Mouse (Mus musculus) lung, embryonic 14.5 days (tissue): ENCODE data around the gene Lcn9. TPM values are rescaled to one million over a fixed set of nuclear protein-coding genes. Genes with fewer than 3 reads are reported as not detected.
"Not testable (repeated sequence)": the region's sequence is repeated elsewhere in the genome, so short reads cannot be mapped to it uniquely, and the experiment has no call there.

Source experiments
- ATAC-seq: fragments of 200-750 bp; cut with Nextera tagmentation; 2 replicates; pipeline ENCODE4 v1.8.0; 2017; ENCODE audit warnings: mild to moderate bottlenecking, moderate TSS enrichment, moderate library complexity; ENCODE audit not compliant: insufficient read depth
- DNase-seq: peaks from one replicate; pipeline ENCODE4 v3.0.0-alpha.2; 2015
- H3K27ac ChIP-seq: fragments of 300-500 bp; sonication (generic); 2 replicates; pipeline ENCODE4 v1.5.1; 2014; ENCODE audit warnings: low read depth, mild to moderate bottlenecking, moderate library complexity
- H3K27me3 ChIP-seq: fragments of 300-500 bp; sonication (generic); 2 replicates; pipeline ENCODE4 v1.6.1; 2014; ENCODE audit warnings: low read length, control low read depth; ENCODE audit not compliant: insufficient read depth
- H3K36me3 ChIP-seq: fragments of 300-500 bp; sonication (generic); 2 replicates; pipeline ENCODE4 v1.6.1; 2014; ENCODE audit warnings: control low read depth; ENCODE audit not compliant: insufficient read depth
- H3K4me1 ChIP-seq: fragments of 300-500 bp; sonication (generic); 2 replicates; pipeline ENCODE4 v1.6.1; 2014; ENCODE audit warnings: antibody characterized with exemption, control low read depth; ENCODE audit not compliant: insufficient read depth
- H3K4me2 ChIP-seq: fragments of 300-500 bp; sonication (generic); 2 replicates; pipeline ENCODE4 v1.6.1; 2014; ENCODE audit warnings: mild to moderate bottlenecking
- H3K4me3 ChIP-seq: fragments of 300-500 bp; sonication (generic); 2 replicates; pipeline ENCODE4 v1.5.1; 2014; ENCODE audit warnings: low read depth, low read length
- H3K9ac ChIP-seq: fragments of 300-500 bp; sonication (generic); 2 replicates; pipeline ENCODE4 v1.6.1; 2014
- H3K9me3 ChIP-seq: fragments of 300-500 bp; sonication (generic); 2 replicates; pipeline ENCODE4 v1.6.1; 2016; ENCODE audit warnings: low read depth, low read length, control low read depth
- CTCF ChIP-seq: IDR thresholded peaks from 2 replicates; pipeline ENCODE4 v1.5.1; 2016; ENCODE audit warnings: antibody characterized with exemption, low read depth
- WGBS: fragments of 180-500 bp; shearing (Covaris S2); extraction: QIAGEN DNeasy Blood & Tissue Kit; methylation state at CpG from one replicate; pipeline ENCODE4 v1.1.7; 2014; 5-methylcytosine and 5-hydroxymethylcytosine counted together
- polyA plus RNA-seq: library from polyadenylated mRNA; unstranded; fragments of >200 nt; fragmentation: Nextera tagmentation; extraction: Ambion mirVana; gene quantifications from 2 replicates; pipeline ENCODE4 v1.2.1, GENCODE M21; 2014

Gene Lcn9
- polyA plus RNA-seq, 1 experiment from 2014 or later: not detected

GRCm38 (mm10) chr2:25785573-25786322 is 37.2 kb upstream of the Lcn9 start:
- no peaks in the 10 kb centered on the region for H3K36me3 ChIP-seq
- WGBS: 38% methylated on average over 5 of the region's 5 CpGs
- H3K9me3 ChIP-seq: no peaks in the 10 kb centered on the region
- peak; percentile 19 for DNase-seq
- H3K27ac ChIP-seq: no peak overlapping the region
- H3K4me2 ChIP-seq: no peak overlapping the region
- H3K4me1 ChIP-seq: peaks cover 3% of the 10 kb centered on the region; the same call in 1 of the 2 replicates
- H3K9ac ChIP-seq: no peak overlapping the region
- no peaks in the 10 kb centered on the region for H3K27me3 ChIP-seq
- H3K4me3 ChIP-seq: no peak overlapping the region
- no peak for TF ChIP-seq CTCF
- ATAC-seq: peak; percentile 49; the same call in 1 of the 2 replicates

- Histone ChIP-seq H3K9me3 (no peaks in the 10 kb centered on the region), H3K4me2 (no peak overlapping the region), H3K36me3 (no peaks in the 10 kb centered on the region), H3K27ac (no peak overlapping the region), H3K27me3 (no peaks in the 10 kb centered on the region), H3K4me1 (peaks cover 3% of the 10 kb centered on the region; the same call in 1 of the 2 replicates), H3K9ac (no peak overlapping the region), H3K4me3 (no peak overlapping the region)
- WGBS: 80% methylated on average over 3 of the region's 3 CpGs
- DNase-seq (no peak), ATAC-seq (no peak)
- no peak for TF ChIP-seq CTCF
Observed at GRCm38 (mm10) chr2:25789092-25789491, 33.9 kb upstream of the Lcn9 start.

DNA sequence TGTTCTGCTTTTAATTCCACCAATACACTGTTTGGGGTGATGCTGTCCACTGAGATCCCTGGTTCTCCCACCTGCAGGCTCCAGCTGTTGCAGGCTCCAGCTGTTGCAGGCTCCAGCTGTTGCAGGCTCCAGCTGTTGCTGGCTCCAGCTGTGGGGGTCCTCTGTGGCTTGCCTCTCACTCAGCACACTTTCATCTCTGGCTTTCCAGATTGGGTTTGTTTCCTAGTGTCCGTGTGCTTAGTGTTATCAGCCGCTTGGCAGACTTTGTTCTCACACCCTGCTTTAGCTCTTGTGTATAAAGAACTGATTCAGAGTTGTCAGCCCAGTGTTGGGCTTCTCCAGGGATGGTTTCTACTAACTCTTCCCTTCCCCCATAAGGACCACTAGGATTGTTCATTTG is 25.3 kb upstream of the Lcn9 start:
- Histone ChIP-seq H3K27me3 (no peaks in the 10 kb centered on the region), H3K9ac (no peak overlapping the region), H3K4me3 (no peak overlapping the region), H3K4me1 (no peaks in the 10 kb centered on the region), H3K36me3 (no peaks in the 10 kb centered on the region), H3K9me3 (no peaks in the 10 kb centered on the region), H3K27ac (no peak overlapping the region), H3K4me2 (no peak overlapping the region)
- no peak for TF ChIP-seq CTCF
- no peak for ATAC-seq
- no peak for DNase-seq
- 13% methylated on average over 2 of the region's 2 CpGs for WGBS

DNA sequence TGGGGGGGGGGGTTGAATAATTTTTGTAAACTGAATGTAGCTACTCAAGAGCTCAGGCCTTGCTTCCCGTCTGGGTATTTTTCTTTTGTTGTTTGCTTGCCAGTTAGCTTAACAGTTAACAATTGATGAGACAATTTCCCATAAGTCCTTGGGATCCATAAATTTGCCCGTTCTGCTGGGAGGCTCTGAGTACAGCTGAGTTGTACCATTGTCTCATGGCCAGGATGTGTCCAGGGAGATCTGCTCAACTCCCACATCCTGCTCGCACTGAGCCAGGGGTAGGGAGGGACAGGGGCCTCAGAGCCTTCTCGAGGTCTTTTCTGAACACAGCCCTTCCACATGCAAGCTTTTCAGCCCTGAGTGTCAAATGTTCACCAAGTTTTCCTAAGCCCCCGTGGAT is 24.9 kb upstream of the Lcn9 start:
- 44% methylated on average over 5 of the region's 5 CpGs for WGBS
- no peak overlapping the region for H3K4me3 ChIP-seq
- no peaks in the 10 kb centered on the region for H3K36me3 ChIP-seq
- H3K27ac ChIP-seq: no peak overlapping the region
- H3K9ac ChIP-seq: no peak overlapping the region
- H3K4me2 ChIP-seq: no peak overlapping the region
- no peaks in the 10 kb centered on the region for H3K9me3 ChIP-seq
- no peaks in the 10 kb centered on the region for H3K4me1 ChIP-seq
- no peaks in the 10 kb centered on the region for H3K27me3 ChIP-seq
- no peak for ATAC-seq
- no peak for TF ChIP-seq CTCF
- no peak for DNase-seq

DNA sequence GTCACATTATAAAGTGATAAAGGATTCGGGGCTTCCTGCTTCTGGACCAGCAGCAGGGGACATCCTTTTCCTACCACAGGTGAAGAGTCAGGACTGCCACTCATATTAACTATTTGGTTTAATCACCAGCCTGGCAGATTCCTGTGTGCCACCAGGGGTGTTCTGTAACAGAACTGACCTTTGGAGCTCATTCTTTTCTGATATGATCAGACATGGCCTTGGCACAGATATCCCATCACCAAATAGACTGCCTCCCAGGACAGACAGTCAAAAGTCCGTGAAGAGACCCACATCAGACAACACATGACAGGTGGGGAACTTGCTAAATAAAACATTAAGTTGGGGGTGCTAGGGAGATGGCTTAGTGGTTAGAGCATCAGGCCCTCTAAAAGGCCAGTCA is 11.2 kb upstream of the Lcn9 start:
- 53% methylated on average over 2 of the region's 2 CpGs for WGBS
- Histone ChIP-seq H3K27me3 (no peaks in the 10 kb centered on the region), H3K4me3 (no peak overlapping the region), H3K9ac (no peak overlapping the region), H3K4me1 (no peaks in the 10 kb centered on the region), H3K36me3 (no peaks in the 10 kb centered on the region), H3K4me2 (no peak overlapping the region), H3K27ac (no peak overlapping the region), H3K9me3 (no peaks in the 10 kb centered on the region)
- DNase-seq (no peak), ATAC-seq (no peak)
- no peak for TF ChIP-seq CTCF

GRCm38 (mm10) chr2:25813364-25813763 is 9.6 kb upstream of the Lcn9 start:
- Histone ChIP-seq H3K36me3 (no peaks in the 10 kb centered on the region), H3K9ac (no peak overlapping the region), H3K27ac (no peak overlapping the region), H3K4me1 (no peaks in the 10 kb centered on the region), H3K4me2 (no peak overlapping the region), H3K9me3 (no peaks in the 10 kb centered on the region), H3K27me3 (no peaks in the 10 kb centered on the region), H3K4me3 (no peak overlapping the region)
- ATAC-seq (no peak), DNase-seq (no peak)
- 70% methylated on average over 5 of the region's 5 CpGs for WGBS
- peak; percentile 33 for TF ChIP-seq CTCF

DNA sequence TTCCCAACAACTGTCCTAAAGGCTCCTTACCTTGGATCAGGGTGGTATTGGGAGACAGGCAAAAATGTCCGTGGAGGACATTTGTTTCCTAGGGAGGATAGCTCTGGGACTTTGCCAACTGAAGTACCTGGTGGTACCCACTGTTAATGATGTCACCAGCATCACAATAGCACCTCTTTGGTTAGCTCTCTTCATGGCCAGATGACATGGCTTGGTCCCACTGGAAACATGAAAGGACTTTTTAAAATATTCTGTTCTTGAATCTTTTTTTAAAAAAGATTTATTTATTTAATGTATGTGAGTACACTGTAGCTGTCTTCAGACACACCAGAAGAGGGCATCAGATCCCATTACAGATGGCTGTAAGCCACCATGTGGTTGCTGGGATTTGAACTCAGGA is 7.2 kb upstream of the Lcn9 start, which contains the start of gene Glt6d1:
TSS of gene Glt6d1 (minus strand) at position 101 of the 400 bp plus-strand sequence.
- WGBS: 74% methylated on average over 1 of the region's 1 CpGs
- H3K4me3 ChIP-seq, H3K27ac ChIP-seq, ATAC-seq, DNase-seq, H3K4me2 ChIP-seq, H3K9ac ChIP-seq, H3K9me3 ChIP-seq, H3K4me1 ChIP-seq, H3K27me3 ChIP-seq, H3K36me3 ChIP-seq: not testable (repeated sequence)

DNA sequence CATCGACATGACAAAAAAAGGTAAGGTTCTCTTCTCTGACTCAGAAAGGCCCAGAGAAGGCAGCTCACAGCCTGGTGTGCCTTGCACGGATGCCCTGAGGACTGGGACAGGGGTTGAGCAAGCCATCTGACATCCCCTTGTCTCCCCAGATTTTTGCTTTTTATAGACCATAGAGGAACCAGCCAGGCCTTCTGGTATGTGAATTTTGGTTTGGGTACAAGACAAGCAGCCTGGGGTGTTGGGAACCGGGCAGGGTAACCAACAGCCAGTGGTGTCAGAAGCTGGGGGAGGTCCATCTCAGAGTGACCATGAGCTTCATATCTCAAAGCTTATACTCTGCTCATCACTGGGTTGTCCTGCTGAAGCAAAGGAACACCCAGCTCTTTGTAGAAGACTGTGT is 1.8 kb downstream of the Lcn9 start:
- no peak overlapping the region for H3K4me3 ChIP-seq
- no peaks in the 10 kb centered on the region for H3K9me3 ChIP-seq
- 76% methylated on average over 3 of the region's 3 CpGs for WGBS
- H3K4me2 ChIP-seq: no peak overlapping the region
- H3K27me3 ChIP-seq: no peaks in the 10 kb centered on the region
- no peak for TF ChIP-seq CTCF
- ATAC-seq (no peak), DNase-seq (no peak)
- no peak overlapping the region for H3K9ac ChIP-seq
- no peak overlapping the region for H3K27ac ChIP-seq
- H3K36me3 ChIP-seq: no peaks in the 10 kb centered on the region
- no peaks in the 10 kb centered on the region for H3K4me1 ChIP-seq
